Mouse (Mus musculus): ENCODE data around the gene Hnrnpul2.

DNA sequence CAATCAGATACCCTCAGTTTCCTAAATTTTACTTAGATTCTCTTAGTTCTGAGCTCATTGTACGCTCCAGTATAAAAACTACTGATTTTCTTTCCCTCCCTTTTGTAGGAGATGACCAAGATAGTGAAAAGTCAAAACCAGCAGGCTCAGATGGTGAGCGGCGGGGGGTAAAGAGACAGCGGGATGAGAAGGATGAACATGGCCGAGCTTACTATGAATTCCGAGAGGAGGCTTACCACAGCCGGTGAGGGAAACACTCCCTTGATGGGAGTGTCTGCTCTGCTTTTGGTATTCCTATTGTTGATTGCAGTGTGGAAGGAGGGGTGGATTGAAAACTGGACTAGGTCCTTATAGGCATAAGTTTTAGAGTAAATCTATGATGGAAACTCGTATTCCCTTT, 2.9 kb downstream of the Hnrnpul2 start:
- TF ChIP-seq CTCF (IDR thresholded peaks at IDR 0.05; ENCODE audit: extremely low read depth, insufficient read depth, low read length) (no peak), POLR2A (IDR thresholded peaks at IDR 0.05; ENCODE audit: extremely low read depth, insufficient read depth, low read length) (no peak)

Measured in cortical plate, adult 2 months (tissue).